Mouse (Mus musculus) adrenal gland, adult 2 months (tissue): ENCODE measurements around the gene Rnd2. TPM values are rescaled to one million over a fixed set of nuclear protein-coding genes. Genes with fewer than 3 reads are reported as not detected.

Experiments
- microRNA-seq, 2 experiments: library from miRNA; unstranded; fragments of <30 nt; microRNA quantifications; one replicate each; pipeline ENCODE4 v1.2.0; 2021
- polyA plus RNA-seq: library from polyadenylated mRNA; depleted of rRNA; stranded (reverse); fragments of >200 nt; gene quantifications from 2 replicates; pipeline ENCODE4 v1.2.3, GENCODE M21; 2012; rRNA removed
- total RNA-seq, 2 experiments: library from RNA; stranded (reverse); gene quantifications; 2 replicates each; pipeline ENCODE4 v1.2.3; 2021

Rnd2 gene
- total and polyA plus RNA-seq, 3 experiments: 6.0 to 12.9 (median 6.0) TPM

Small RNAs within 50 kb of the gene (microRNA-seq; reads per million reads assigned to microRNA genes)
- 0 to 0.88 reads per million in 2 experiments for gene Mir6929

Other genes with a start within 250 kb of the Rnd2 start
- 10 to 100 TPM; 31.3 to 35.0 TPM for gene Ezh1, start 238.5 kb upstream of the Rnd2 start, total RNA-seq
- 17.1 and 20.1 TPM in 2 replicates for gene Ezh1, start 238.5 kb upstream of the Rnd2 start, polyA plus RNA-seq
- 10 to 100 TPM; 46.5 to 46.9 TPM for gene Ramp2, start 219.0 kb upstream of the Rnd2 start, total RNA-seq
- gene Ramp2, start 219.0 kb upstream of the Rnd2 start, polyA plus RNA-seq: 109 and 114 TPM in 2 replicates
- 100 to 1,000 TPM; 102 to 116 TPM for gene Vps25, start 211.3 kb upstream of the Rnd2 start, total RNA-seq
- 186 and 204 TPM in 2 replicates for gene Vps25, start 211.3 kb upstream of the Rnd2 start, polyA plus RNA-seq
- gene Wnk4, start 204.4 kb upstream of the Rnd2 start, total RNA-seq: 1 to 10 TPM; 2.1 to 3.7 TPM
- gene Wnk4, start 204.4 kb upstream of the Rnd2 start, polyA plus RNA-seq: 0.62 and 0.94 TPM in 2 replicates
- gene Cntd1, start 186.0 kb upstream of the Rnd2 start, total RNA-seq: under 1 TPM; 0.32 to 0.38 TPM
- gene Cntd1, start 186.0 kb upstream of the Rnd2 start, polyA plus RNA-seq: 0.06 and 0.11 TPM in 2 replicates
- 10 to 100 TPM; 68.3 to 84.3 TPM for gene Coa3, start 185.9 kb upstream of the Rnd2 start, total RNA-seq
- gene Coa3, start 185.9 kb upstream of the Rnd2 start, polyA plus RNA-seq: 380 and 465 TPM in 2 replicates
- gene Becn1, start 162.7 kb upstream of the Rnd2 start, total RNA-seq: 100 to 1,000 TPM; 107 to 160 TPM
- gene Becn1, start 162.7 kb upstream of the Rnd2 start, polyA plus RNA-seq: 81.6 and 126 TPM in 2 replicates
- gene Psme3, start 148.8 kb upstream of the Rnd2 start, total RNA-seq: 100 to 1,000 TPM; 129 to 161 TPM
- 31.7 and 45.2 TPM in 2 replicates for gene Psme3, start 148.8 kb upstream of the Rnd2 start, polyA plus RNA-seq
- gene Aoc2, start 139.9 kb upstream of the Rnd2 start, total RNA-seq: 1 to 10 TPM; 4.9 to 5.5 TPM
- gene Aoc2, start 139.9 kb upstream of the Rnd2 start, polyA plus RNA-seq: 6.3 and 7.7 TPM in 2 replicates
- 10 to 100 TPM; 48.4 to 76.6 TPM for gene Aoc3, start 134.4 kb upstream of the Rnd2 start, total RNA-seq
- 69.3 and 101 TPM in 2 replicates for gene Aoc3, start 134.4 kb upstream of the Rnd2 start, polyA plus RNA-seq
- gene G6pc, start 97.4 kb upstream of the Rnd2 start, total RNA-seq: 10 to 100 TPM in 1 of 2 experiments, 1 to 10 TPM in 1; 1.8 to 24.0 TPM
- gene G6pc, start 97.4 kb upstream of the Rnd2 start, polyA plus RNA-seq: 0.13 and 0.26 TPM in 2 replicates
- 10 to 100 TPM; 21.8 to 38.2 TPM for gene Aarsd1, start 47.4 kb upstream of the Rnd2 start, total RNA-seq
- 25.0 and 28.1 TPM in 2 replicates for gene Aarsd1, start 47.4 kb upstream of the Rnd2 start, polyA plus RNA-seq
- gene Gm27029, start 40.2 kb upstream of the Rnd2 start, total RNA-seq: 1 to 10 TPM; 1.9 to 5.6 TPM
- 0.24 TPM in 1 of 2 replicates, not detected in the other for gene Gm27029, start 40.2 kb upstream of the Rnd2 start, polyA plus RNA-seq
- 10 to 100 TPM; 23.7 to 24.4 TPM for gene Rundc1, start 39.9 kb upstream of the Rnd2 start, total RNA-seq
- gene Rundc1, start 39.9 kb upstream of the Rnd2 start, polyA plus RNA-seq: 22.0 and 22.1 TPM in 2 replicates
- gene Ptges3l, start 39.7 kb upstream of the Rnd2 start, total RNA-seq: 1 to 10 TPM; 2.1 to 4.3 TPM
- 0.93 and 1.1 TPM in 2 replicates for gene Ptges3l, start 39.7 kb upstream of the Rnd2 start, polyA plus RNA-seq
- 10 to 100 TPM; 34.0 to 75.2 TPM for gene Rpl27, start 22.7 kb upstream of the Rnd2 start, total RNA-seq
- 133 and 183 TPM in 2 replicates for gene Rpl27, start 22.7 kb upstream of the Rnd2 start, polyA plus RNA-seq
- gene Ifi35, start 16.6 kb upstream of the Rnd2 start, total RNA-seq: 10 to 100 TPM; 33.2 to 40.5 TPM
- 32.3 and 44.1 TPM in 2 replicates for gene Ifi35, start 16.6 kb upstream of the Rnd2 start, polyA plus RNA-seq
- 100 to 1,000 TPM in 1 of 2 experiments, 10 to 100 TPM in 1; 95.6 to 189 TPM for gene Vat1, start 1.2 kb downstream of the Rnd2 start, total RNA-seq
- 151 and 157 TPM in 2 replicates for gene Vat1, start 1.2 kb downstream of the Rnd2 start, polyA plus RNA-seq
- gene Brca1, start 87.0 kb downstream of the Rnd2 start, total RNA-seq: 1 to 10 TPM in 1 of 2 experiments, under 1 TPM in 1; 0.84 to 1.3 TPM
- 0.11 and 0.20 TPM in 2 replicates for gene Brca1, start 87.0 kb downstream of the Rnd2 start, polyA plus RNA-seq
- gene Nbr1, start 87.2 kb downstream of the Rnd2 start, total RNA-seq: 100 to 1,000 TPM; 130 to 134 TPM
- 121 and 141 TPM in 2 replicates for gene Nbr1, start 87.2 kb downstream of the Rnd2 start, polyA plus RNA-seq
- gene Tmem106a, start 117.2 kb downstream of the Rnd2 start, total RNA-seq: 10 to 100 TPM; 14.4 to 17.0 TPM
- 25.1 and 28.6 TPM in 2 replicates for gene Tmem106a, start 117.2 kb downstream of the Rnd2 start, polyA plus RNA-seq
- not detected for gene Gm11634, start 134.3 kb downstream of the Rnd2 start, total RNA-seq
- gene Gm11634, start 134.3 kb downstream of the Rnd2 start, polyA plus RNA-seq: not detected in 2 replicates
- 10 to 100 TPM; 28.7 to 29.8 TPM for gene Rdm1, start 162.2 kb downstream of the Rnd2 start, total RNA-seq
- gene Rdm1, start 162.2 kb downstream of the Rnd2 start, polyA plus RNA-seq: 17.5 and 19.9 TPM in 2 replicates
- 10 to 100 TPM; 10.8 to 16.6 TPM for gene Arl4d, start 200.5 kb downstream of the Rnd2 start, total RNA-seq
- 4.0 and 4.8 TPM in 2 replicates for gene Arl4d, start 200.5 kb downstream of the Rnd2 start, polyA plus RNA-seq